Mouse (Mus musculus): ENCODE data around the gene Topbp1.

The Topbp1 gene

DNA sequence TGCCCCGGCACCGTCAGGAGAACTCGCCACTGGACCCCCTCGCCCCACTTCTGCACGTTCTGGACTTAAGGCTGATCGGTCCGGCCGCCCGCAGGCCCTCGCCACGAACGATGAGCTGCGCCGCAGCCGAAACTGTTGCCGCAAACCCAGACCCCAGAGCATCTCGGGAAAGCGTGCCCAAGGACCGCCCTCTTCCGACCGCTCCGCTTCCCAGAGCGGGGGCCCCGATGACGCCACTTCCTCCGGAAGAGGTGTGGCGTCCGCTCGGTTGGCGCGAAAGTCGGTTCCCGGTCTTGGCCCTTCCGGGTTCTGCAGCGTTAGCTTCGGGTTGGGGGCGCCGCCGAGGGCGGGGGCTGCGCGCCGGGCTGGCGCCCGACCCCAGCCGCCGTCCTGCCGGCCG, at the start of gene Topbp1, which contains the start of gene 1300017J02Rik:
TSS of gene Topbp1 (plus strand) at position 289 of the 400 bp plus-strand sequence.
TSS of gene 1300017J02Rik (minus strand) at position 156 of the 400 bp plus-strand sequence.
- in situ Hi-C loops (cut with MboI; ENCODE audit: low pct_unique_long_range_greater_than_20kb in 1 of 2, low sequenced_read_pairs in 2 of 2, unreplicated experiment in 1 of 2): loop anchor here (5.0 to 10.0 kb wide), 2 partner anchors 57 to 80 kb away; no protein-coding TSS in a partner anchor

GRCm38 (mm10) chr9:103265778-103266177, 39.2 kb upstream of the Topbp1 start:
- in situ Hi-C loops (cut with MboI; ENCODE audit: low pct_unique_long_range_greater_than_20kb in 1 of 2, low sequenced_read_pairs in 2 of 2, unreplicated experiment in 1 of 2): no loop called here

GRCm38 (mm10) chr9:103271104-103271503, 33.9 kb upstream of the Topbp1 start:
- in situ Hi-C loops (cut with MboI; ENCODE audit: low pct_unique_long_range_greater_than_20kb in 1 of 2, low sequenced_read_pairs in 2 of 2, unreplicated experiment in 1 of 2): no loop called here

GRCm38 (mm10) chr9:103274819-103275218, 30.2 kb upstream of the Topbp1 start:
- in situ Hi-C loops (cut with MboI; ENCODE audit: low pct_unique_long_range_greater_than_20kb in 1 of 2, low sequenced_read_pairs in 2 of 2, unreplicated experiment in 1 of 2): no loop called here

DNA sequence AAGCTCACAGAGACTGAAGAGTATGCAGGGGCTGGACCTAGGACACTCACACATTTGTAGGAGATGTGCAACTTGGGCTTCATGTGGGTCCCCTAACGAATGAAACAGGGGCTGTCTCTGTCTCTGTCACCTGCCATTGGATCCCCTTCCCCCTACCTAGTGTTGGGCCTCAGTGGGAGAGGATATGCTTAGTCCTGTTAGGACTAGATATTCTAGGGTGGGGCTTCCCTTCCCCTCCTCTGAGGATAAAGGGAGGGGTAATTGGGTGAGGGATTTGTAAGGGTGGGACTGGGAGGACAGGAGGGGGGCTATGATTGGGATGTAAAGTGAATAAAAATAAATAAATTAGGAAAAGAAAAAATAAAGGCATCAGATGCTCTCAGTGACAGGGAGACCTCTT, 29.3 kb upstream of the Topbp1 start:
- in situ Hi-C loops (cut with MboI; ENCODE audit: low pct_unique_long_range_greater_than_20kb in 1 of 2, low sequenced_read_pairs in 2 of 2, unreplicated experiment in 1 of 2): no loop called here

- in situ Hi-C loops (cut with MboI; ENCODE audit: low pct_unique_long_range_greater_than_20kb in 1 of 2, low sequenced_read_pairs in 2 of 2, unreplicated experiment in 1 of 2): no loop called here
Observed at GRCm38 (mm10) chr9:103276876-103277275, 28.1 kb upstream of the Topbp1 start.

DNA sequence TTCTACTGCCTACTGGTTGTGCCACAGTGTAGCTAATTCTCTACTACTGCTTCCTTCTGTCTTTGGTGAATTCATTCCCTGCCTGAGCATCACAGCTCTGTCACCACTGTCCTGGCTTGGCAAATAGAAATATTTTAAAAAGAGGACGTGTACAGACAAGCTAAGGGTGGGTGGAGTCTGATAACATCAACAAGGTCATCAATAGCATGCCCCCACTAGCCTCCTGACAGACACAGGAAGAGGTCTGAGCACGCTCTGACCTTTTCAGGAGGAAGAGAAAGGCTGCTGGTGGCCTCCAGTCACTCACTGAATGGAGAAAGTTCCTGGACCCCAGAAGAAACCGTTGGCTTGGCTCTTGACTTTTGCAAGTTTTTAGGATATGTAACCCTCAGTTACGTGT, 18.6 kb upstream of the Topbp1 start:
- in situ Hi-C loops (cut with MboI; ENCODE audit: low pct_unique_long_range_greater_than_20kb in 1 of 2, low sequenced_read_pairs in 2 of 2, unreplicated experiment in 1 of 2): no loop called here

- in situ Hi-C loops (cut with MboI; ENCODE audit: low pct_unique_long_range_greater_than_20kb in 1 of 2, low sequenced_read_pairs in 2 of 2, unreplicated experiment in 1 of 2): no loop called here
Observed at GRCm38 (mm10) chr9:103286901-103287422, 18.1 kb upstream of the Topbp1 start.

- in situ Hi-C loops (cut with MboI; ENCODE audit: low pct_unique_long_range_greater_than_20kb in 1 of 2, low sequenced_read_pairs in 2 of 2, unreplicated experiment in 1 of 2): no loop called here
Observed at GRCm38 (mm10) chr9:103287840-103288488, 17.1 kb upstream of the Topbp1 start.

GRCm38 (mm10) chr9:103288489-103289180, 16.4 kb upstream of the Topbp1 start:
- in situ Hi-C loops (cut with MboI; ENCODE audit: low pct_unique_long_range_greater_than_20kb in 1 of 2, low sequenced_read_pairs in 2 of 2, unreplicated experiment in 1 of 2): no loop called here

GRCm38 (mm10) chr9:103294507-103294906, 10.5 kb upstream of the Topbp1 start:
- in situ Hi-C loops (cut with MboI; ENCODE audit: low pct_unique_long_range_greater_than_20kb in 1 of 2, low sequenced_read_pairs in 2 of 2, unreplicated experiment in 1 of 2): loop anchor here in 1 of 2 experiments (5.0 kb wide), 1 partner anchor 67 kb away; no protein-coding TSS in a partner anchor

- in situ Hi-C loops (cut with MboI; ENCODE audit: low pct_unique_long_range_greater_than_20kb in 1 of 2, low sequenced_read_pairs in 2 of 2, unreplicated experiment in 1 of 2): loop anchor here in 1 of 2 experiments (10.0 kb wide), 1 partner anchor 76 kb away; no protein-coding TSS in a partner anchor
Observed at GRCm38 (mm10) chr9:103301086-103301485, 3.9 kb upstream of the Topbp1 start.

DNA sequence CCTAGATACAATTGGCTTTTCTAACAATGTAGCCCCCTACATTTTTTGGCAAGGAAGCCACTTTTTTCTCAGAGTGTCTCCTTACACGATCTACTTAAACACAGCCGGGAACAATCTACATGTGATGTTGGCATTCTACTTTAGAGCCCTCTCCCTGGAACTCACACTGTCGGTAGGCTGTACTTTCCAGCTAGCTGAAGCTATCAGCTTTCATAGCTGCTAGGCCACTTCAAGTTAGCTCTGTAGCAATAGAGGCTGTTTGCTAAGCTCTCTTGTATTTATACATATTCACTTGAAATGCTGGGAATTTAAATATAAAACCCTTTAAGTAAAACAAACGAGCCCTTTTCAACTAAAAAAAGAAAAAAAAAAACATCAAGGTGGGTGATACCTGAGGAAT, 2.8 kb upstream of the Topbp1 start:
- in situ Hi-C loops (cut with MboI; ENCODE audit: low pct_unique_long_range_greater_than_20kb in 1 of 2, low sequenced_read_pairs in 2 of 2, unreplicated experiment in 1 of 2): loop anchor here in 1 of 2 experiments (10.0 kb wide), 1 partner anchor 77 kb away; no protein-coding TSS in a partner anchor

DNA sequence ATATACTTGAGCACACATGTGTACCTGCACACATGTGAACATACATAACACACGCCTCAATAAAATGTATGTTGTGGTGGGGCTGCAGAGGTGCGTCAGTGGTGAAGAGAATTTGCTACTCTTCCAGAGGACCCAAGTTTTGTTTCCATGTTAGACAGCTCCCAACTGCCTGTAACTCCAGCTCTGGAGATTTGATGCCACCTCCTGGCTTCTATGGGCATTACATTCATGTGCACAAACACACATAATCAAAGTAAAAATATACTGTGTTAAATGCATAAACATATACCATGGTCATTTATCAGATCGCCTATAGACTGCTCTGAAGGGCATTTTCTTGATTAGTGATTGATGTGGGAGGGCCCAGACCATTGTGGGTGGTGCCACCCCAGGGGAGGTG, 2.3 kb upstream of the Topbp1 start:
- in situ Hi-C loops (cut with MboI; ENCODE audit: low pct_unique_long_range_greater_than_20kb in 1 of 2, low sequenced_read_pairs in 2 of 2, unreplicated experiment in 1 of 2): loop anchor here in 1 of 2 experiments (10.0 kb wide), 1 partner anchor 78 kb away; no protein-coding TSS in a partner anchor

DNA sequence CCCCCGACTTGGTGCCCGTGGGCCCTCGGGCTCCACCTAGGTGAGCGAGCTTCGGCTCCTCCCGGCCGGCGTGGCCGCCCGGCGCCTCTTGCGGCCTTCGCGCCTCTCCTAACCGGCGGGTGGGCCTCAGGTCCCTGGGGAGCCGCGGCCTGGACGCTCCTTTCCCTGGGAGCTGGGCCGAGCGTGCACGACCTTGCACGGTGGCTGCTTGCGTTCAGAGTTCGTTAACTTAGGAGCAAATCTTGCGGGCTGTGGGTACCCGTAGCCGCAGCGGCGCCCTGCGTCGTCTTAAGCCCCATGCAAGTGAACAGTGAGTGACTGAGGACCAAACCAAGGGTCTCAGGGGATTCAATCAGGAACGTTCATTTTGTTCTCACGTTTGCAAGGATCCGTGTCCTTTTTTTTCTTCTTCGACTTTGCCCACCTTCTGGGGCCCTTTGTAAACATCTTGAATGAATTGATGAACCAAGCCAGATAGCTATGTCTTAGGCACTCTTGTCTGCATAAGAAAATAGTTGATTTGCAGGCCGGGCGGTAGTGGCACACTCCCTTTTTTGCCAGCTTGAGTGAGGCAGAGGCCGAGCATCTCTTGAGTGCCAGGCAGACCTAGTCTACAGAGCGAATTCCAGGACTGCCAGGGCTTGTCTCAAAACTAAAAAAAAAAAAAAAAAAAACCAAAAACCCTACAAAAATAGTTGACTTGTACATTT, 472 bp downstream of the Topbp1 start:
- in situ Hi-C loops (cut with MboI; ENCODE audit: low pct_unique_long_range_greater_than_20kb in 1 of 2, low sequenced_read_pairs in 2 of 2, unreplicated experiment in 1 of 2): loop anchor here (5.0 to 10.0 kb wide), 2 partner anchors 57 to 81 kb away; no protein-coding TSS in a partner anchor

- in situ Hi-C loops (cut with MboI; ENCODE audit: low pct_unique_long_range_greater_than_20kb in 1 of 2, low sequenced_read_pairs in 2 of 2, unreplicated experiment in 1 of 2): loop anchor here (5.0 to 10.0 kb wide), 2 partner anchors 52 to 85 kb away; no protein-coding TSS in a partner anchor
Observed at GRCm38 (mm10) chr9:103309832-103310231, 4.8 kb downstream of the Topbp1 start.

DNA sequence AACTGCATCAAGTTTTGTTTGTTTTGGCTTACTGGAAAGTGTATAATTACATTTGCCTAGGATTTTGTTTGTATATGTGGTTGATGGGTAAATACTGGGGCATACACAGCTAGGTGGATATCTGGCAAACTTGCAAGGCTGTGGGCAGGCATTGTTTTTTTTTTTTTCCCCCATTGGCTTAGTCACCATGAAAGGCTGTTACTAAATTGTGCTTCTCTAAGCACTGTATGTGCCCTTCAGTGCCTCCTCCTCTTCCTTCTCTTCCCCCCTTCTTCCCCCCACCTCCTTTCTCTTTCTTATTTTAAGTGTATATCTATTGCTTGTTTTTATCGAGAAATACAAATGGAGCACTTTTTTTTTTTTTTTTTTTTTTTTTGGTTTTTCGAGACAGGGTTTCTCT, 19.7 kb downstream of the Topbp1 start:
- in situ Hi-C loops (cut with MboI; ENCODE audit: low pct_unique_long_range_greater_than_20kb in 1 of 2, low sequenced_read_pairs in 2 of 2, unreplicated experiment in 1 of 2): loop anchor here in 1 of 2 experiments (25.0 kb wide), 1 partner anchor 863 kb away; no protein-coding TSS in a partner anchor

DNA sequence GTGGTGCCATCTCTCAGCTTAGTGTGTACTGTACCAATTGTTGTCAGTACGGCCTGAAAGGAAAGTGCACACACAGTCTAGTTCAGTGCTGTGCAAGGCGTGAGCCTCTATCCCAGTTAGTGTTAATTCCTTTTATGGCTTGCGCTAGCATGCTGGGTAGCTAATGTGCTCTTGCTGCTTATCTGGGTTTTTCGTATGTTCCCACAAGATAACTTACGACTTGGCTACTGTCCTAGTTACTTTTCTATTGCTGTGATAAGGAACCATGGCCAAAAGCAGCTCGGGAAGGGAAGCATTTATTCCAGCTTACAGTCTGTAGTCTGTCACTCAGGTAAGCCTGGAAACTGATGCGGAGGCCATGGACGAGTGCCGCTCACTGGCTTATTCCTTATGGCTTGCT, 21.4 kb downstream of the Topbp1 start:
- in situ Hi-C loops (cut with MboI; ENCODE audit: low pct_unique_long_range_greater_than_20kb in 1 of 2, low sequenced_read_pairs in 2 of 2, unreplicated experiment in 1 of 2): loop anchor here in 1 of 2 experiments (25.0 kb wide), 1 partner anchor 861 kb away; no protein-coding TSS in a partner anchor
